Mouse (Mus musculus): ENCODE results near the gene Fbxo10.
"Not testable (repeated sequence)": the region's sequence is repeated elsewhere in the genome, so short reads cannot be mapped to it uniquely, and the experiment has no call there.

Gene Fbxo10

DNA sequence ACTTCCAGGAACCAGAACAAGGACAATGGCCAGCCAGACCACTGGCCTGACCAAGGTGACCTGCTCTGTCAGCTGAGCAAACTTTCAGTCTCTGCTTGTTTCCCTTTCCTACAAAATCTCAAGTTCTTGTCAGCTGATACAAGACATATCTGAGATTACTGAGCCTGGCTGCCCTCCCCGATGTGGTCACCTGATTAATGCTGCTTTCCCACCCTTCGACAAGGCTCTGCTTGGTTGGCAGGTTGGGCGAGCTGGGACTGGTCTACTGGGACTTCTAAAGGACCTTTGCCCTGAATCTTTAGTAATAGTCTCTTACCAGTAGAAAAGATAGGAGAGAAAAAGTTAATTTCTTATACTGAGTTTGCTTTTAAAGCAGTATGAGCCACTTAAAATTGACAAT is 79.0 kb downstream of the Fbxo10 start:
- no peak for DNase-seq (ENCODE audit: low spot score in 2 of 2)

DNA sequence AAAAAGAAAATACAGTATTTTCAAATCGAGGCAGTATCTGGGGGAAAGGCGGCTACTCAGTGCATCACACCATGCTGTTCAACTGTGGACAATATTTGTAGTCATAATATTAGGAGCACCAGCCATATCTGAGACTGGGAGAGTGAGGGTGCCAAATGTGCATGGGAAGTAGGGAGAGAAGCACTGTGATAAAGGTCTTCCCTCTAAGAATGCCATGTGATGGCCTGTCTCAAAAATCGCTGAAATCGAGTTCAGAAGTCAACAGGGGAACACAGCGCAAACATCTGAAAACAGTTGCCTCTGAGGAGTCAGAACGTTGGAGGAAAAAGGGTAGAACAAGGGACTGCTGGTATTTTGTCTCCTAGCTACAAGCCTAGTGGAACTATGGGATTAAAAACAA is 84.4 kb downstream of the Fbxo10 start:
- DNase-seq (ENCODE audit: low spot score in 2 of 2) = no peak

DNA sequence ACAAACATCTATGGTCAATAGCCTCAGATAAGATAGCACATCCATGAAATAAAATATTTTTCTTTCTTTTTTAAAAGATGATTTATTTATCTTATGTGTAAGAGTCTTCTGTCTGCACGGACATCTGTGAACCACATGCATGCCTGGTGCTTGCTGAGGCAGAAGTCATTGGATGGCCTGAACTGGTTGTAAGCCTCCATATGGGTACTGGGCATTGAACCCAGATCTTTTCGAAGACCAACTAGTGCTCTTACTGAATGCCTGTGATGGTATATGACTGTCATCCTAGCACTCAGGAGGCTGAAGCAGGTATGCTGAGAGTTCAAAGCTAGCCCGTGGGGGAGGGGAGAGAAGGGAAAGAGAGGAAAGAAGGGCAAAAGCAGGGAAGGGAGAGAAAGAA is 86.3 kb downstream of the Fbxo10 start:
- DNase-seq (ENCODE audit: low spot score in 2 of 2) = no peak

DNA sequence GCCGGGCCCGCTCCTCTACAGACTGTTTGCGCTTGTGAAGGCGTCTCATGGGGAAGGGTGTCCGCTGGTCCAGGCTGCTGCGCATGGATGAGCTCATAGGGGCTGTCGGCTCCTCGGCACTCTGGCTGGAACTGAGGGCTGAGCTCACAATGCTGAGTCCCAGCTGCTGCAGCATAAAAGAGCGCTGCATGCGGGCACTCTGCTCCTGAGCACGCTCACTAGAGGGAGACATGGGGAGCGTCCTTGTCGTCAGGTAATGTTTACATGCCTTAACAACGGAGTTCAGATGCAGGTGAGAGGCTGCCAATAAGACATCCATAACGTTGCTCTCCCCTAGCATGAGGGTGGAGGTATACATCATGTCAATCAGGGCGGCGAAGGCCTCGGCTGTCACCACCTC is 89.6 kb downstream of the Fbxo10 start:
- no peak for DNase-seq (ENCODE audit: low spot score in 2 of 2)

DNA sequence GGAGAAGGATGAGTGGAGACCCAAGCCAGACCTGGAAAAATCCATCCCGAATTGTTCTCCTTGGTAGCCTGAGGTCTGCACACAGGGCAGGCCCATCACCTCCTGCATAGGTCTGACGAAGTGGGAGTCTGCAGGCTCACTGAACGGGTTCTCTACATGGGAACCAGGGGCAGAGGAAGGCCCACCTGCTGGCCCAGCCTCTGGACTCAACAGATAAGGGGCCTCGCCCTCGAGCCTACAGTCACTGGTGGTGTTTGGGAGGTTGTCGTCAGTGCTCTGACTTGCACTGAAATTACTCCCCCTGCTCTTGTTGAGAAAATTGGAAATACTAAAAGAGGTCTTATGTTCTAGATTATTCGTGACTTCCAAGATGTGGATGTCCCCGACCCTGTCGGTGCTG is 90.6 kb downstream of the Fbxo10 start:
- no peak for DNase-seq (ENCODE audit: low spot score in 2 of 2)

DNA sequence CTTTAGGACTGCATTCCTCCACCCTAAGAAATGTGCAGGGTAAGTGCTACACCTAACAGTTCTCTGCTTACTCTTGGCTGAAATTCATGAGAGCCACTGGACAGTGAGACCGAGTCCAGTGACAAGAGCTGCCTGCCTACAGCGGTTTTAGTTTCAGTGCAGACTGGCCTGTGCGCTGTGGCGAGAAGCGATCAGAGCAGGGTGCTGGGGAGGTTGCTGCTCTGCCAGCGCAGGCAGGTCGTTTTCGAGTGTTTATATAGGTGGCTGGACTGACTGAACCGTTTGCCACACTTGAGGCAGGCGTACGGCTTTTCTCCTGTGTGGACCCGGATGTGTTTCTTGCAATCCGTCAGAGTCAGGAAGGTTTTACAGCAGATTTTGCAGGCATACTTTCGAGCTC is 91.2 kb downstream of the Fbxo10 start:
- not testable (repeated sequence) for DNase-seq (ENCODE audit: low spot score in 2 of 2)

DNA sequence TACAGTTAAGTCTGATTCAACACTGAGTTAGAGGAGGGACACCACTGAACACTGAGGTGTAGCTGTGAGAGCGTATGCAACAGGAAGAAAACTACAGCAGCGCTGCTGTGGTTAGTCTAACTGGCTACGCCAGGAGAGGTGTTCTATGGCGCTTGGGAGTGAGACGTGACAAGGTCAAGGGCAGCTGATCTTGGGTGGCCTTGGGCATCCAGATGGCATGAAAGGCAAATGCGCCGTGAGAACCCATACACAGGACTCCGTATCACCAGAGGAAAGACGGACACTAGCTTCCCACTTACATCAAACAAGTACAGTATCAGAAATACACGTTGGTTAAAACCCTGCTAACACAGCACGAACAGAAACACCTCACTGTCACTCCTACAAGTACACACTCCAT is 92.1 kb downstream of the Fbxo10 start:
- DNase-seq (ENCODE audit: low spot score in 2 of 2) = not testable (repeated sequence)

DNA sequence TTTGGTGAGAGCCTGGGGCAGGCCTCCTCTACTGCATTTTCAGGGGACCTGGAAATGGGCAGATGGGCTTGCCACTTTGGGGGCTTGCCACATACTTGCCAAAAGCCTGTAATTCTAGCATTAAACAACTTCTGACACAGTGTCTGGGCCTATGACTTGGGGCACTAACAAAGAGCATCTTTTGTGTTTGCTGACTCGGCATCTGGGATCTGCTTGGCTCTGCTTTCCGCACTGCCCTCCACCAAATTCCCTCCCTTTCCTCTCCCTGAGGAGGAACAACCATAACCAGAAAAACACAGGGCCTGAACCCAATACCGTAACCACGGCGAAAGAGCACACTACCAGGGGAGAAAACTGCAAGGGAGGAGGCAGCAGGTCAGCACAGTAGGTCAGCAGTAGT is 93.8 kb downstream of the Fbxo10 start:
- no peak for DNase-seq (ENCODE audit: low spot score in 2 of 2)

Measured in left cerebral cortex, adult 9 months (tissue).